Mouse (Mus musculus) kidney, adult 2 months (tissue): ENCODE measurements around the gene Gpatch3.

Experiments
- CTCF ChIP-seq: fragments of 200-500 bp; conservative IDR thresholded peaks from 2 replicates; pipeline ENCODE4 v1.5.1; 2011; ENCODE audit warnings: low read depth, mild to moderate bottlenecking, control low read depth, low read length, moderate library complexity, mixed read lengths; ENCODE audit not compliant: insufficient read depth, insufficient read length
- POLR2A ChIP-seq: fragments of 200-500 bp; IDR thresholded peaks from one replicate; pipeline ENCODE4 v1.6.1; 2011; ENCODE audit warnings: low read depth, low read length, control low read depth

DNA sequence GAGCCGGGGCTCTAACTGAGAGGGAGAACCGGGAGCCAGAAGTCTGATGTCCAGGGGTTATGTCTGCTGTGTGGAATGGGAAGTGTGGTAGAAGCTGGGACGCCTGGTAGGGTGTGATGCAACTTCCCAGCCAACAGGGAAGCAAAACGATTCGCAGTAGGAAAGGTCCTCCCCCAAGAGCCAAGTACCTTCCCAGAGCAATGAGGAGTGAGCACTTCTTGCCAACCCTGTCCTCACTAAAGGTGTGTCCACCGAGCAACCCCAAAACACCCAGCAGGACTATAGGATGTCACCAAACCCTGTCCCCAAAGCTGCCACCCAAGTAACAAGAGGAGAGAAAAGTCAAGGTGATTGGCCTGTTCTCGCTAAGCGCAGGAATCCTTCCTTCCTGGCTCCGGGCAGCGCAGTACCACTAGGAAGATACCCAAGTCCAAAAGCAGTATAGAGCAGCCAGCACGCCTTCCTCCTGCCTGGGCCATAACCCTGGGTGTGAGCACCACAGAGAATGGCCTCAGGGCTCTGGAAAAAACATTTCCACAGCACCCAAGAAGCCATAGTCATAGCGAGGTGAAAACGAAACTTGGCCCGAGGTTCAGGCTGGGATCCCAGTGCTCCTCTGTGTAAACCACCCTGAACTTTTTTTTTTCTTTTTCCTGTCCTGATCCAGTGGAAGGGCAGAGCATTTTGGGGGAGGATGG, 56.7 kb downstream of the Gpatch3 start:
- no peak for TF ChIP-seq POLR2A
- no peak for TF ChIP-seq CTCF
